Comparison of ENCODE assay signal across 21 mouse cellular contexts in the genomic region with DNA sequence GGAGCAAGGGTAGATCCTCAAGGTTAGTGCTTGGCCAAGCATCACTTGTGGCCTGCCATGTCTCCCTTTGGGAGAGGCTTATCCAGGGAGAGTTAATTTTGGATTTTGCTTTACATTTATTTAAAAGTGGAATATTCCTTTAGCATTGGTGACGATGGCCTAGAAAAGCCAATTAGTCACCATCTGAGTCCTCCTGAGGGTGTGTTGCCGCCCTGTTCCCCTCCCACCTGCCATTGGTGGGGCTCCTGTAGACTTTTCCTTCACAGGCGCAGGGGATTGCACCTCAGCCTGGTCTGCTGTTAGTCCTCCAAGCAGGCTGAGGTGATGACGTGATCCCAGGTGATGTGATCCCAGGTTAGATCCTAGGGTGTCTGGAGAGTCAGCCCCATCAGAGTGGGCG. TPM values are rescaled to one million over a fixed set of nuclear protein-coding genes. Genes with fewer than 3 reads are reported as not detected.
"Had no signal": no experiment of that assay in that cellular context is flagged by ENCODE, and none has a peak within 500 bp of the region (broad histone marks: within the 10 kb centered on the region; RNA-seq: fewer than 3 reads in every experiment).

No protein-coding gene starts in this region.

- DNase-seq: cerebellum, adult 9-10 months; cerebellum, adult 9-11 months; cerebellum, postnatal 10 days; cerebellum, postnatal 14 days; cerebellum, postnatal 25 days; cerebellum, postnatal 36 days; embryo, embryonic 11 days; forebrain, postnatal 0 days; gastrocnemius, adult 2 months; gastrocnemius, postnatal 10 days; gastrocnemius, postnatal 14 days; gastrocnemius, postnatal 25 days; gastrocnemius, postnatal 36 days; heart, adult 11 months; heart, adult 18-20 months; heart, adult 2 months had no signal

- ATAC-seq: forebrain, embryonic 13.5 days; forebrain, embryonic 14.5 days; forebrain, embryonic 15.5 days; forebrain, embryonic 16.5 days; forebrain, postnatal 0 days had no signal

RNA-seq across cellular contexts. Expression of gene Adcy5, which starts 17.5 kb away (rescaled TPM):
- polyA plus RNA-seq: erythroblast, embryonic 14.5 days had no signal
